Mouse (Mus musculus): ENCODE measurements around the gene Ttl.

GRCm38 (mm10) chr2:129132231-129132630, 66.5 kb downstream of the Ttl start:
- TF ChIP-seq CTCF (conservative IDR thresholded peaks at IDR 0.05; ENCODE audit: low read length): no peak; the same call in 1 of the 2 replicates
- no peak for TF ChIP-seq NANOG (IDR thresholded peaks at IDR 0.05; ENCODE audit: borderline replicate concordance, low read length)
- no peak for TF ChIP-seq POU5F1 (IDR thresholded peaks at IDR 0.05; ENCODE audit: borderline replicate concordance, low read length)
